Mouse (Mus musculus): Measurements from ENCODE around the gene Gucy1a1. TPM values are rescaled to one million over a fixed set of nuclear protein-coding genes. Genes with fewer than 3 reads are reported as not detected.

Gucy1a1 gene
- total RNA-seq, 1 experiment from 2014 or later, result 23.9 TPM

- DNase-seq, result peak; percentile 57
Observed at GRCm38 (mm10) chr3:82074201-82074851, 71.3 kb downstream of the Gucy1a1 start, which contains the start of gene Gucy1b1. Gene Gucy1b1 (minus strand): TSS chr3:82074689.

GRCm38 (mm10) chr3:82073741-82074181, 71.8 kb downstream of the Gucy1a1 start:
- DNase-seq, result peak; percentile 44

- DNase-seq, result no peak
Observed at GRCm38 (mm10) chr3:82067830-82068229, 77.8 kb downstream of the Gucy1a1 start.

- DNase-seq, result no peak
Observed at GRCm38 (mm10) chr3:82061402-82062180, 84.0 kb downstream of the Gucy1a1 start.

DNA sequence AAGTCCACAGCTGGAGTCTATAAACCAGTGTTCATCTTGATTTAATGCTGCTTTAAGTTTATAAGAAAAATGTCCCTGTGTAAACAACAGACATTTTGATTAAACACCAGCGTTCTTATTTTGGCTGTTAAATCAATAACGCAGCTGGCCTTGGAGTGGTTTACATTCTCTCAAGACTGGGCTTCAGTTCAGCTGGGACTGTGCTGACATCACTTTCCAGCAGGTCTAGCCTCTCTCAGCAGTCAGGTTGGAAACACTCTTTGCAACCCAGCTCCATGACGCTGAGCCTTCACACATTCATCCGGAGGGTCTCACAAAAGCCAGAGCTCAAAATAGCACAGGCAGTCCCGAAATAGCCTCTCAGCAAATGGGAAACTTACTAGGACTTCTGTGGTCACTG, 88.4 kb downstream of the Gucy1a1 start:
- DNase-seq, result no peak

GRCm38 (mm10) chr3:82054283-82054974, 91.2 kb downstream of the Gucy1a1 start:
- no peak for DNase-seq

- DNase-seq, result no peak
Observed at GRCm38 (mm10) chr3:82052029-82052428, 93.6 kb downstream of the Gucy1a1 start.

DNA sequence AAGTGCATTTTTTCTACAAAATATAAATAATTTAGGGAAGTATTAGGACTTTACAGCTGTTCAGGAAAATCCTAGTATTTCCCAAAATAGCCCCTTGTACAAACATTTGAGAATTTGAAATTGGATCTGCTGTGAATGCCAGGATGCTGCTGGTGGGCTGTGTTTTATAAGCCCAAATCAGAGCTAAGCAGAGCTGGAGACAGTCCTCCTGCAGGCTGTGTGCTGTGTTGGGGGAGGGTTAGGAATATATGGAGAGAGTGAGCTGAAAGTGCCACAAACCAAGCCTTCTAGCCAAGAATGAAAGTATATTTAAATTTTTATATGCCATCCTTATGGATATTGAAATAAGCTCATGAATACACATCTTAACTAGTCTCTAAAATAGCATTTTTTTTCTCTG, 94.1 kb downstream of the Gucy1a1 start:
- DNase-seq, result no peak

DNA sequence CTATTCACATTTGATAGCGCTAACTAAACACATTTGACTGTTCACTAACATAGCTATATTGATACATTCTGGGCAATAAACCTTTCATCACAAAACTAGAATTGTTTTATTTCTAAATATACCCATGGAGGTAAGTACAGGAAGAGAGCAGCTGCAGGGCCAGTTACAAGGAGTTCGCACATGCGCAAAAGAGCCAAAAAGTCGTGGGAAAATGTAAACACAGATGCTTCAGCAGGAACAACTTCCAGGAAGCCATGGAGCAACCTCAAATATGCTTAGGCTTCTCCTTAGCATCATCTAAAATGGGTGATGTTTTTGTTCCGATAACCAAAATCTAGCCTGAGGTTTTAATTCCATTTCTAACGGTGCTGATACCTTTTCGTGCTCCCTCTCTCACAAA, 96.9 kb downstream of the Gucy1a1 start:
- no peak for DNase-seq

- DNase-seq, result no peak
Observed at GRCm38 (mm10) chr3:82048078-82048477, 97.5 kb downstream of the Gucy1a1 start.

DNA sequence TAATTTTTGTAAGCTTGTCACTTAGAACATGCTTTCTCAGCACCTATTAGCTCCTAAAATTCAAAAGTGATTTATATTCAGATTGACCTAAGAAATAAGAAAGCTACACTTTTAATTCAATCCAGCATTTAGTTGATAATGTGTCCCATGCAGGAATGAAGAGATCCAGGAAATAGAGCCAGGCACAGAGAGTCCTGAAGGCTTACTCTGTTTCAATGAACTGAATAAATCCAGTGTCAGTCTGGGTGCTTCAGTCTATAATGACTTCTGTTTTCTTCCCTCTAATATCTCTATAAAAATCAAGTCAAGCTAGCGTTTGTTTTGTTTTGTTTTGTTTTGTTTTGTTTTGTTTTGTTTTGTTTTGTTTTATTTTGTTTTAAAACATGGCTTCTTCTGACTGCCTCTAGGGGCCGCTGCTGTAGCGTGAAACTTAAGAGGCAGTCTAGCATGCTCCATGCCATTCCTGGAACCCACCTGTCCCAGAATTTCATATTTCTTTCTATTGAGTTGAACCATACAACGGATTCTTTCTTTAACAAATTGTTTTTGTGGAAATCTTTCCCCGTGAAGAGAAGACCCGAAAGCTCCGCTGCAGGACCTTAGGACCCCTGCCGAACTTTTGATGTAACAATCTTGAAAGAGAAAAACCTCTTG, 98.4 kb downstream of the Gucy1a1 start:
- peak; percentile 40 for DNase-seq

- no peak for DNase-seq
Observed at GRCm38 (mm10) chr3:82046087-82046486, 99.5 kb downstream of the Gucy1a1 start.

GRCm38 (mm10) chr3:82044902-82045301, 100.7 kb downstream of the Gucy1a1 start:
- no peak for DNase-seq

- DNase-seq, result no peak
Observed at GRCm38 (mm10) chr3:82043676-82044075, 101.9 kb downstream of the Gucy1a1 start.

Small RNA genes within 50 kb of the gene (microRNA-seq; reads per million reads assigned to microRNA genes)
- gene Mir7010, result 0.34 to 1.1 reads per million in 2 experiments

Other genes with a start within 250 kb of the Gucy1a1 start
- gene Ctso, start 213.2 kb downstream of the Gucy1a1 start, total RNA-seq (2021), result 56.6 and 73.0 TPM in 2 replicates
- 1.1 and 10.1 TPM in 2 replicates for gene Tdo2, start 169.6 kb downstream of the Gucy1a1 start, total RNA-seq (2021)
- not detected in 2 replicates for gene Asic5, start 163.5 kb downstream of the Gucy1a1 start, total RNA-seq (2021)
- gene Gucy1b1, start 71.1 kb downstream of the Gucy1a1 start, total RNA-seq (2021), result 5.9 and 9.4 TPM in 2 replicates
- 4.9 and 6.7 TPM in 2 replicates for gene Map9, start 212.3 kb upstream of the Gucy1a1 start, total RNA-seq (2021)